Mouse (Mus musculus) testis, postnatal 14 days (tissue): ENCODE measurements around the gene Tef.
A peak's percentile ranks its signal among the peaks of the same experiment; 100 is the strongest.

Source experiments
- DNase-seq: peaks from one replicate; pipeline ENCODE4 v3.0.0; 2021; ENCODE audit warnings: low spot score

Tef gene

DNA sequence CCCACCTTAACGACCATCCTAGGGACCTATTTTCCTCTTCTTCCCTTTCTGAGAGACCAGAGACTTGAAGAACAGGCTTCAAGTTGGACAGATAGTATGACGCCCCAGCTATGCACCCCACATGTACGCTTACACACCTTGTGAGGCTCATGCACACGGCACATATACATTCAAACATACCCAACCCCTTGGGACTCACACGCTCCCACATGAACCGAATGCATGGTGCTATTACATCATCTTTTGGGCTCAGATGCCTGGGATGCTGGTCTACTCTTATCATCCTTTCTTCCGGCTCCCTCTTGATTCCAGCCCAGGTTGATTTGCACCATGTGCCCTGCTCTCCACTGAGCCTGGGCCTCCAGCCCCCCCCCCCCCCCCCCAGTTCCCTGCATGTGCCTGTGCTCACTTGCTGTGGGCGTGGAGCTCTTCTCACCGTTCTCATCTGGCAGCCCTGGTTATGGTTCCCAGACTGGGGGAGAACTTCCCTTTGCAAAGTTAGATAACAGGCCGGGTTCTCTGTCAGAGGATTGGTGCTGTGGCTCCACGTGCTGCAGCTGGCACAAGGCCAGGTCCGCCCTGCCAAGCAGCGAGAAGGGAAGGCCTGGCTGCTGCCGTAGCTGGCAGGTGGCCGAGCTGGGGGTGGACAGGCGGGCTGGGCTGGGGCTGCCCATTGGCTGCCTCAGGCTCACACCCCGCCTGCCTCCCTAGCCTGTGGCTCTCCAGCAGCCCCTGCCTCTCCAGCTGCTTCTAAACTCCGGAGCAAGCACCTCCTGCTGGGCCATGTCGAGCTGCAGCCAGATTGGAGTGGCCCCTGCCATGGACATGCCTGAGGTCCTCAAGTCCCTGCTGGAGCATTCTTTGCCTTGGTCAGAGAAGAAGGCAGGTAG is at the start of gene Tef:
Gene Tef, plus strand, starts transcription at position 421 of the 890 bp plus-strand sequence.
- peak; percentile 96 for DNase-seq

DNA sequence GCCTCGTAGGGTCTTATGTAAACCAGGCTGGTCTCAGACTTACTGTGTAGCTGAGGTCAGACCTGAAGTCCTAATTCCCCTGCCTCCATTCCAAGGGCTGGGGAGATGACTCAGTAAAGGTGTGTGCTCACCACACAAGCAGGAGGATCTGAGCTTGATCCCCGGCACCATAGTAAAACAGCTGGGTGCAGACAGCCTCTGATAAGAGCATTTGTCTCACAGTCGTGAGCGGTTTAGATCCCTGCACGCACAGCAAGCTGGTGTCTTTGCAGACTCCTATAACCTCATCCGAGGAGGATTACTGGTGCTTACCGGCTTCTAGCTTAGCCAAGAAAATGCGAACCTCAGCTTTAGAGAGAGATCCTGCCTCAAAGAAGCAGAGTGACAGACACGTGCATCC is 48.6 kb upstream of the Tef start:
- DNase-seq, result no peak

DNA sequence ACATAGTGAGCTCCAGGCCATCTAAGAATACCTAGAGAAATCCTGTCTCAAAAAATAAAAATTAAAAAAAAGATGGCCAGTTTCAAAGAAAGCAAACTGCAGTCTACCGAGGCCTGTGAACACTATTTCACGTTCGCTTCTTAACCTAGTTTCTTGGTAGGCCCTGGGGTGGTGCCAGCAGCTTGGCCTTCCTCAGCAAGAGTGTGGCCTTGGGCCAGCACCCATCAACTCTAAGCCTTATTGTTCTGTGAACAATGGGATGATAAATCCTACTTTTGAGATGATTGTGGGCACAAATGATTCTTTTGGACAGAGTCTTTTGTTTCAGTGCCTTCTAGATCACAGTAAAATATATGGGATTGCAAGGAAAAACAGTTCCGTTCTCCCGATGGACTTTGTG is 43.5 kb upstream of the Tef start:
- peak; percentile 75 for DNase-seq

DNA sequence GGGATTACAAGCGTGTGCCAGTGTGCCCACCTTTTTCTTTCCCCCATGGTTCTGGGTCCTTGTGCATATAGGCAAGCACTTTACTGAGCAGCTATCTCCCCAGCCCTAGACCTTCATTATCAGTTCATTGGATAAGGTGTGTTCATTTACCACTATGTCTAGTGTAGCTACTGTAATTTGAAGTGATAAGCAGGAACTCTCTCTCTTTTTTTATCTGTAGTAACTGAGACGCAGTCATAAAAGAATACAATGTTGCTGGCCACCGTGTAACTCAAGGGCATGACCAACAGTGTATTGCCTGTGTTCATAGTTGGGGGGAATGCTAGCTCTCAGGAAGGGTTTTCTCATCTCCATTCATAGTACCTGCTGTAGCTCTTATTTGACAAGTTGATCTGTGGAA is 42.7 kb upstream of the Tef start:
- peak; percentile 61 for DNase-seq

DNA sequence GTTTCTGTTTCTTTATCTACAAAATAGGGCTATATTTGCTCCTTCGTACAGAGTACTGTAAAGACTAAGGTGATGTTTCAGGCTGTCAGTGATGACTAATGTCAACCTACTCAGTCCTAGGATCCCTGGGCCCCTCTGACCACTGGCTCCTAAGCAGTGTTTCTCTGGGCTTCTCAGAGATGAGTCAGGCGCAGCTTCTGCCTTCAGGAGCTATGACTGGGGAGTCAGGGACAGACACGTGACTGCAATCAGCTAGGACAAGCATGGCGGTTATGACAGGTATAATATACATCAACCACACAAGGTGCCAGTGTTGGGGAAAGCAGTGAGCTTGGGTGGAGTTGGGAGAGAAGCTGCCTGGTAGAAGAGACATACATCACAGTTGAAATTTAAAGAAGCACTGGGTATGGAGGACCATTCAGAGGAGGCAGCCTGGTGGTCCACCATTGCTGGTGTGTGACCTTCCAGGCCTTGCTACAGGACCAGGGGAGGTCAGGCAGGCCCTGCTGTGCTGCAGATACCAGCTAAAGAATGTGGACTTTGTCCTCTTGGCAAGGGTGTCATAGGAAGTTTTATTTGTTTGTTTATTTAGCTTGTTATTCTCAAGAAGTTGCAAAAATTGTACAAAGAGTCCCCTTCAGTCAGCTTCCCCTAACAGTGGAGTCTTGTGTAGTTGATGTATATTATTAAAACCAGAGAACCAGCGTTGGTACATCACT is 41.7 kb upstream of the Tef start:
- no peak for DNase-seq

DNA sequence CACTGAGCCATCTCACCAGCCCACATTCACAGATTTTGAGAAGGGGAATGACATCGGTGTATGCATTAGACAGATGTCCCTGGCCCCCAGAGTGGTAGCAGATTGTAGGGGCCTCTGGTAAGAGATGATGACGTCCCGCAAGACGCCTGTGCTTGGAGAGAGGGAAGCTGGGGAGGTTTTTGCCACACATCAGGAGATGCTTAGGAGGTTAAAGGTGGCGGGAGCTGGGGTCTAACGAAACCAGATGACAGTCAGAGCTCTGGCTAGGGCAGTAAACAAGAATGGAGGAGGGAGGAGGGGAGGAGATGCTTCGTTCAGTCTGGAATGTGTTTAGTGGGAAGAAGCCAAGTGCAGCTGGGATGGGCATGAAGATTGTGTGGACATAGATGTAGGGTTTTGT is 40.8 kb upstream of the Tef start:
- DNase-seq, result no peak

DNA sequence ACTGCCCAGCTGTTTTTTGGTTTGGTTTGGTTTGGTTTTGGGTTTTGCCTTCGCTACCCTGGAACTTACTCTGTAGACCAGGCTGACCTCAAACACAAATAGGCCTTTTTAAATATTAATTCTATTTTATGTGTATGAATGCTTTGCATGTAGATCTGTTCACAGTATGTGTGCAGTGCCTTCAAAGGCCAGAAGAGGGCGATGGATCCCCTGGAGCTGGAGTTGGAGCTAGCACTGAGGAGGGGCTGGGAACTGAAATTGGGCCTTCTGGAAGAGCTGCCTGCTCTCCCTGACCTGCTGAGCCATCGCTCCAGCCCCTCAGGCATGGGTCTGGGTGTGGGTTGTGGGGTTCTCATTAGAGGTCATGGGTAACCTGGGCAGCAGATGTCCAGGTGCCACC is 40.3 kb upstream of the Tef start:
- DNase-seq, result no peak

DNA sequence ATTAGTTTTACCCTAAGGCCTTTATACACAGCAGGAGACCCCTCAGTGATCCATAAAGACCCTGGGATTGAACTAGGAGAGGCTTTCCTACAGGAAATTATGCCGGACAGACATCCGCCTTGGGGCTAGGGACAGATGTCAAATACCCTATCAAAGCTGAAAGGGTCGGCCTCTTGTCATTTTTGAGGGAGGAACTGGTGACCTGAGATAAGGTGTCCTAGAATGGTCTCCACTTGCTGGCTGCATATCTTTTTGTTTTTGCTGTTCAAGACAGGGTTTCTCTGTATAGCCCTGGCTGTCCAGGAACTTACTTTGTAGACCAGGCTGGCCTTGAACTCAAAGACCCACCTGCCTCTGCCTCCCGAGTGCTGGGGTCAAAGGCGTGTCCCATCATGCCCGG is 37.6 kb upstream of the Tef start:
- no peak for DNase-seq

DNA sequence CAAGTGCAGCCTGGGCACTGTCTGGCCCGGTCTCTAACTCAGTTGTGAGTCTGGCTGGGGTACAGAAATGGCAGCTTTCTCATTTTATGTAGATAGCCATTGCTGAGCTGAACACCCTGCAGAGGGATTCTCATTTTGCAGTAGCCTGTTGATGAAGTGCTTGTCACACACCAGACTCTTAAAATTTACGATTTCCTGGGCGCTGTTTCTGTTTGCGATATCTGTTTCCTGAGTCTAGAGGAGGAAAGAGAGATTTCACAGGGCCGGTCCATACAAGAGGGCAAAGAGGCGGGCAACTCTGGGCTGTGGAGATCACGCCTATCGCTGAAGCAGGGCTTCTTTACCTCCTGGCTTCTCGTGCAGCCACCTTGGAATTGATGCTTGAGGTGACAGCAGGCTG is 36.6 kb upstream of the Tef start:
- DNase-seq, result no peak

DNA sequence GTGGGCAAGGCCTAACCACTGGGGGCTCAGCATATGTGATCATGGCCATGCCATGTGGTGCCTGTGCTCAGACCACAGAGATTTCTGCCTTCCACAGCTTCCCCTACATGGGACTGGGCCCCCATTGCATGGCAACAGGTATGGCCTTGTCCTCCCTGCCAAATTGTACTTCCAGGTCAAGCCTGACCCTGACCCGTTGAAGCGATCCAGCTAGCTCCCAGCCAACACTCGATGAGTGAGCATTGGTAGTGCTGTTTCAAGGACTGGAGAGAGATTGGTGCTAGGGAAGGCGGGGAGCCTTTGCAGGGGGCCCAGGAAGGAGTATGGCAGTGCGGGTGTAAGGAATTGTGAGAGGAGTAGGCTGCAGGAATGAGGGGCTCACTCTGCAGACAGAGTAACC is 35.8 kb upstream of the Tef start:
- no peak for DNase-seq

DNA sequence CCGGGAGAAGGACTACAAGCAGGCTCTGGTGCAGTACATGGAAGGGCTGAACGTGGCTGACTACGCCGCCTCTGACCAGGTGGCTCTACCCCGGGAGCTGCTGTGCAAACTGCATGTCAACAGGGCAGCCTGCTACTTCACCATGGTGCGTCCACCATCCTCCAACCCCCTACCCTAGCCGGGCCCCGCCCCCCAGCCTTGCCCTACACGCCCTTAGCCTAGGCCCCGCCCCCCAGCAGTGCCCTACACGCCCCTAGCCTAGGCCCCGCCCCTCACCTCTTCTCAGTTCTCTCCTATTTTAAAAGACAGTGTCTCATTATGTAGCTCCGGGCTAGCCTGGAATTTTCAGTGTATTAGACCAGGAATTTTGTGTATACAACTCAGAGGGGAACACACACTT is 33.2 kb upstream of the Tef start:
- DNase-seq, result no peak

DNA sequence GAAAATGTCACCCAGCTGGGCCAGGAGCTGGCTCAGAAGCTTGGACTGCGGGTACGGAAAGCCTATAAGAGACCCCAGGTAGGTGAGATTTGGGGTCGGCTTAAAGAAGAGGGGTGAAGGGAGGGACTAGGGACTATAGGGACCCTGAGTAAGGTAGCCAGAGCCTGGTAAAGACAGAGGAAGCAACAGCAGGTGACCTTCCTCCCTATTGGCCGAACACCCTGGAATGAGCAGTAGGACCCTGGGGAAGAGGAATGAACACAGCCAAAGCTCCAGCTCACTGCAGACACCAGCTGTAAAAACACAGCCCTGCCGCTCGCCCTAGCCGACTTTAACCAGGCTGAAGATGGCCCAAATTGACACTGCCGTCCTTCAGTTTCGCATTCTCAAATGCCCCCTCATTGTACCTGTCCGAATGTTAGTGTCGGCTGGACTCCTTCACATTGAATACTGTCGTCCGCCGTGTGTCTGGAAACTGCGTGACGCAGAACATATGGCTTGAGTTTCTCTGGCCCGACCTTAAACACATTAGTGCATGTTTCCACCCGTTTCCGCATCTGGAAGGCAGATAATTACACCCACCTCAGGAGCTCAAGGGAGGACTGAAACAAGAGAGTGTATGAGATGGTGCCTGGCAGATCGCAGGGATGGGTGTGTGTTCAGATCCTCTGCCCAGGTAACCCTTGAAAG is 29.6 kb upstream of the Tef start:
- no peak for DNase-seq

DNA sequence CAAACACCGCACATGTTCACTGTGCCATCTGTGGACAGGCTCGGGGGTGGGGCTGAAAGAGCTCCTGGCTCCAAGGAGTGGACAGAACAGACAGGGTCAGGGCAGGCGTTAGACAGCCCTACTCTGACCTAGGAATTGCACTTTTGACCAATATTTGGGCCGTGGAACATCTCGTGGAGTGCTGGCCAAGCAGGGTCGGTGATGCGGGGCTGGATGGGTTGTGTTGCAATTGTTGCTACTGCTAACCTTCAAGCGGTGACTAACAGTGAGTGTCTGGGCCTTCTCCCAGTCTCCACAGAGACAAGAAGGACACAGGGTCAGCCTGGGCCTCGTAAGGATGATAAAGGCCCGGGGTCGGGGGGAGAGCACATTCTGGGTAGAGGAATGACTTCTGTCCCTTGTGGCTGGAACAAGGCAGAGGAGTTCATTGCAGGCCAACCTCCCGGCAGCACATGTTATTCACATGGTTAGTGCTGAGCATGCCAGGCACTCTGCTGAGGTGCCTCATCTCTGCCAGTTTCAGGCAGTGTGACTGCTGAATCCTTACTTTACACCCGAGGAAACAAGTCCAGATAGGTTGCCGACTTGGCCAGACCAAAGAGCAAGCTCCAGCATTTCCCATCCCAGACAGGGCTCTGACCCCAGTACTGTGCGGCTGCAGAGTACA is 27.6 kb upstream of the Tef start:
- no peak for DNase-seq

DNA sequence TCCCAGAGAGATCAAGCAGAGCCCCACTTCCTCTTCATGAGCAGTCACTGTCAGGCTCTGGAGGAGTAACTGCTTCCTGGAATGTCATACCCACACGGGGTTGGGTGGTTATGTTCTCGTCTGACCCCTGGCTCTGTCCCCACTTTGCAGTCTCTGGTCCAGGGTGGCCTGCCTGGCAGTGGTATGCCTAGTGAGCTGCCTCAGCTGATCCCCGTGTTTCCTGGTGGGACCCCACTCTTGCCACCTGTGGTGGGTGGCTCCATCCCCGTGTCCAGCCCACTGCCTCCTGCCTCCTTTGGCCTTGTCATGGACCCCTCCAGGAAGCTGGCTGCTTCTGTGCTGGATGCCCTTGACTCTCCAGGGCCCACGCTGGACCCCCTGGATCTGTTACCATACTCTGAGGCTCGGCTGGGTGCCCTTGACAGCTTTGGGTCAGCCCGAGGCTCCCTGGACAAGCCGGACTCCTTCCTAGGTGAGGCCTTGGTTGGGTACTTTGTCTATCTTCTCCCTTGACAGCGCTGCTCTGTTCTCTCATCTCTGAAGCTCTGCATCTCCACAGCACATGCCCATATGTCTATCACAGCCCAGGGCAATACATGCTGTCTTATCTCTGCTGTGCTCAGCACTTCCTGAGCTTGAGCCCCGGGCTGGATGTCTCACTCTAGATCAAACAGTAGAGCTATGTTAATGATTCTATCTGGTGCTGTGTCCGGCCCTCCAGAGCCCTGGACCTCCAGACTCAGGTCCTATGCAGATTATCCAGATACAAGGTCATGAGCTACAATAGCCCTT is 25.4 kb upstream of the Tef start:
- DNase-seq, result no peak

DNA sequence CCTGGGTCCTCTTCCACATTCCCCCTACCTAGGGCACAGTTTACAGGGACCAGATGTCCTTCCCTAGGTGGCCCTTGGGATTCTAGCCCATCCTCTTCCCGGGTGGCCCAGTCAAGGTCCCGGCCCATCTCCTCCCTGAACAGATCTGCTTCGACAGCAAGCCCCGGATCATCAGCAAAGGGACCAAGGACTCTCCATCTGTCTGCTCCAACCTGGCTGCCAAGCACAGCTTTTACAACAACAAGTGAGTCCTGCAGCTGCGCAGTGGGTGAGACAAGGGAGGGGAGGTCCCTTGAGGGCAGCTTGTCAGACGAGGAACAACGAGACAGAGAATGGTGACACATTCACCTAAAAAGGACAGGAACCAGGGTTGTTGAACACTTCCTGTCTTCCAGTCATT is 20.4 kb upstream of the Tef start:
- DNase-seq, result no peak

DNA sequence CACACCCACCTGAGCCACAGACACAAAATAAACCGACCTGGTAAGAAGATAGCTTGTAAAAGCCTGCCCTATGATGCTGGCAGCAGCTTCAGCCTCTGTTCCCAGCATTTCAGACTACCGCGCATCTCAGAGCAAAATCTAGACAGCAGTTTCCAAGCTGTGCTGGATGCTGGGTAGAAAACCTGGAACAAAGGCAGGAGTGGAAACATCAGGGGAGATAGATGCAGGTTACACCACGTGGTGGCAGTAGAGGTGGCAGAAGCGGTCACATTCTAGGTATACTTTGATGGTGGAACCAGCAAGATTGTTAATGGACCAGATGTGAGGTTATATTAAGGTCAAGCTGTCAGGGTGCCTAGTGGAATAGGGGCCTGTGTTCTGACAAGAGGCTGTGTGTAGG is 17.5 kb upstream of the Tef start:
- DNase-seq, result no peak

DNA sequence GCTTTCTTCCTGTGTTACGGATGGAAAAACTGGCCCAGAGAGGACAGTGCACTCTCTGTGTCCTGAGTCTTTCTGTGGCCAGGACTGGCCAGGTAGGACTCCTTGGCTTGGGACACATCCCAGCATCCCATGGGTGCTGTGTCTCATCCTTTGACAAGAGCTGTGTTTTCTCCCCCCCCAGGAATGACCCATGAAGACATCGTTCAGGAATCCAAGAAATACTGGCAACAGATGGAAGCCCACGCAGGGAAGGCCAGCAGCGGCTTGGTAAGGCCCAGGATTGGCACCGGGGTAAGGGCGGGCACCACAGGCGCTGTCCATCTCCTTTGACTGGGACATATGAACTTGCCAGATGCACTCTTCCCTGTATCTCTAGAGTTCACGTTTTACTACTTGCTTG is 16.5 kb upstream of the Tef start:
- DNase-seq, result no peak

DNA sequence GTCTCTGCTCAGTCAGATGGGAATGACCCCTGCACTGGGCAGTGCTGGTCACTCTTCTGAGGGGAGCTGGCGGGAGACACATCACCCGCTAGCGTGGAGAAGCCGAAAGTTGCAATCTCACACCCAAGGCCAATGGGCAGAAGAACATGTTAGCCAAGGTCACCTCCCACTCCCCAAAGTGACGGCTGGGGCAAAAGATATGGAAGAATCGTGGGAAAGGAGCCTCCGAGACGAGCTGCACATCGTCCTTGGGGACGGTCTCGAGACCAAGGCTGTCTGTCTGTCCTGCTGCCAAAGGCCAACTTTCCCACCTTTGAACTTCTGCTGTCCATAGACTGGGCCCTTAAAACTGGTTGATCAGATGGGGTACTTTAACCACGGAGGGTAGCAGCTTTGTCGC is 14.7 kb upstream of the Tef start:
- peak; percentile 79 for DNase-seq

DNA sequence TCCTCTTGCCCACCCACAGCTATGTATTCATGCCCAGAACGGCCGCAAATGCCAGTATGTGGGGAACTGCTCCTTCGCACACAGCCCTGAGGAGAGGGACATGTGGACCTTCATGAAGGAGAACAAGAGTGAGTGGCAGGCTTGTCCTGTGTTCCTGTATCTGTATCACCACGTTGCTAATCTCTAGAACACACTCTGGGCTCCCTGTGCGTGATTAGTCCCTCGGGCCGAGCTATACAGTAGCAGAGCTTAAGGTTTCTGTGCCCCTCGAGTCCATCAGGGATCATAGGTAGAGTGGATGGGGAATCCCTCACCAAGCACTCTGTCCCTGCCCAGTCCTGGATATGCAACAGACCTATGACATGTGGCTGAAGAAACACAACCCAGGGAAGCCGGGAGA is 9.8 kb upstream of the Tef start:
- DNase-seq, result no peak

DNA sequence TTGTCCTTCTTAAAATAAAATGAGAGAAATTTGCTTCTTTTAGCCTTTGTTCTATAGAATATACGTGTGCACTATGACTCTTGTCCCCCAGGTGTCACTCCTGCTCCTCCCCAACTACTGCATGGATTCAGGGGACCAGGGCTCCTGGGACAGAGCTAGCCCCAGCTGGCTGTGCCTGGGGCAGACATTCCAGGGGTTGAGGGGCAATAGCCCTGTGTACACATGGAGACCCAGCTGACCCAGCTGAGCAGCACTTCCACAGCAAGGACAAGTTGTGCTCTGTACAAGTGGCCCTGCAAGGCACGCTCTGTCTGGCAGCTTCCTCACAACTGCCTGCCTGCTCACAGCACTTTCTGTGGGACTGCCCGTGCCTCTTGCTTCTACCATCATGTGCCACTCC is 6.0 kb upstream of the Tef start:
- DNase-seq, result no peak

DNA sequence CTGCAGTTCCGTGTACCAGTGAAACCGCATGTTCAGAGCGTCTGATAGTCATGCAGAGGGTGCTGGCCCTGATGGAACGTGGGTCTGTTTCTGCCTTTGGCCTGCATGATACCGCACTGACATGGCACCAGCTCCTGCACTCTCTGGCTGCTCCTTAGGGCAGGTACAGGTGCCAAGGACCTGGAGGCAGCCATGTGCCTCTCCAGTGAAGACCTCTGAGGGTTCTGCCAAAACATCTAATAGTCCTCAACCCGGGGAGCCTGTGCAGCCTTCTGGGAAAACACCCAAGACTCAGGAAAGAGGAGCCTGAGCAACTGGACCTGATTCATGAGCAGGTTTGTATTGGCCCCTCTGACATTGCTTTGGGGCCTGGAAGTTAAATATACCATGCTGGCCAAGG is 4.4 kb upstream of the Tef start:
- DNase-seq, result no peak

DNA sequence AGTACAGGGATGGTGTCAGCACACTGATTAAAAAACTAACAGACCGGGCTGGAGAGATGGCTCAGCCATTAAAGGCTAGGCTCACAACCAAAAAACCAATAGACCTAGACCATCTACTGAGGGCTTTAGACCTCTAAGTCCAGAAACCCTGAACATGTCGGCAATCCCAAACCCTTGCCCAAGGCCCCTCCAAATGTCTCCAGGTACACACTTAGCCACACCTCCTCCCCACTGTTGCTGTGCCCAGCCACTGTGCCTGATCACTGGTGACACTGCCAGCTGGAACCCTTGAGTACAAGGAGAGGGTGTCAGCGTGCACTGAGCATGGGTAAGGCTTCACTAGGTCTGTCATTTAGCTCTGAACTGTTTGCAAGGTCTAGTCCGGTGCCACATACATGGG is 3.8 kb upstream of the Tef start:
- DNase-seq, result no peak
